Mouse (Mus musculus) gastrocnemius, postnatal 14 days (tissue): ENCODE results near the gene Nt5c. TPM values are rescaled to one million over a fixed set of nuclear protein-coding genes. Genes with fewer than 3 reads are reported as not detected.

Experiments
- DNase-seq: peaks from one replicate; pipeline ENCODE4 v3.0.0; 2021; ENCODE audit warnings: mixed read lengths
- intact Hi-C: fragments of 180-260 bp; cut with DNase I; formaldehyde crosslinking; loops from one replicate; pipeline ENCODE4 v1.15.1; 2025; ENCODE audit warnings: low total_unique reads
- microRNA-seq, 2 experiments: library from miRNA; unstranded; fragments of <30 nt; microRNA quantifications; one replicate each; pipeline ENCODE4 v1.2.0; 2021
- total RNA-seq, 2 experiments: library from RNA; stranded (reverse); gene quantifications; 2 replicates each; pipeline ENCODE4 v1.2.3; 2021

The Nt5c gene
- total RNA-seq, 2 experiments from 2014 or later, result 11.9 to 15.1 TPM

- no peak for DNase-seq
- intact Hi-C loops, result no loop called here
These were observed 43.6 kb downstream of the Nt5c start for GRCm38 (mm10) chr11:115448075-115448474.

- intact Hi-C loops, result no loop called here
- DNase-seq, result no peak
These were observed 44.3 kb downstream of the Nt5c start for GRCm38 (mm10) chr11:115447321-115447885.

GRCm38 (mm10) chr11:115446906-115447305, 44.8 kb downstream of the Nt5c start:
- intact Hi-C loops, result no loop called here
- DNase-seq, result no peak

- intact Hi-C loops, result no loop called here
- DNase-seq, result no peak
These were observed 50.2 kb downstream of the Nt5c start for GRCm38 (mm10) chr11:115441417-115441816.

Small RNAs within 50 kb of the gene (microRNA-seq; reads per million reads assigned to microRNA genes)
- 0 reads per million in 2 experiments for gene Mir3968

Other genes starting within 250 kb of the Nt5c start
- gene Grin2c, start 224.6 kb downstream of the Nt5c start, total RNA-seq, result not detected
- 1 to 10 TPM; 5.4 to 6.0 TPM for gene Fdxr, start 214.8 kb downstream of the Nt5c start, total RNA-seq
- gene Fads6, start 194.2 kb downstream of the Nt5c start, total RNA-seq, result 1 to 10 TPM; 1.6 to 1.7 TPM
- not detected for gene Otop2, start 184.7 kb downstream of the Nt5c start, total RNA-seq
- under 1 TPM; 0.25 to 0.73 TPM for gene Ush1g, start 169.8 kb downstream of the Nt5c start, total RNA-seq
- not detected for gene Otop3, start 157.1 kb downstream of the Nt5c start, total RNA-seq
- gene Hid1, start 124.1 kb downstream of the Nt5c start, total RNA-seq, result 1 to 10 TPM; 2.9 to 4.3 TPM
- gene Cdr2l, start 109.9 kb downstream of the Nt5c start, total RNA-seq, result 1 to 10 TPM; 4.8 to 8.3 TPM
- 100 to 1,000 TPM; 103 to 107 TPM for gene Mrpl58, start 88.1 kb downstream of the Nt5c start, total RNA-seq
- 1,000 to 10,000 TPM; 1,042 to 1,140 TPM for gene Atp5h, start 71.9 kb downstream of the Nt5c start, total RNA-seq
- gene Kctd2, start 71.7 kb downstream of the Nt5c start, total RNA-seq, result 10 to 100 TPM; 12.8 to 15.5 TPM
- gene Trim80, start 51.3 kb downstream of the Nt5c start, total RNA-seq, result not detected
- gene Slc16a5, start 29.4 kb downstream of the Nt5c start, total RNA-seq, result not detected
- gene Armc7, start 16.2 kb downstream of the Nt5c start, total RNA-seq, result 1 to 10 TPM; 1.4 TPM
- gene Jpt1, start 22.5 kb upstream of the Nt5c start, total RNA-seq, result 10 to 100 TPM; 84.9 to 97.5 TPM
- gene Sumo2, start 44.4 kb upstream of the Nt5c start, total RNA-seq, result 100 to 1,000 TPM; 121 to 143 TPM
- 10 to 100 TPM; 14.7 to 18.9 TPM for gene Nup85, start 72.6 kb upstream of the Nt5c start, total RNA-seq
- gene Mrps7, start 112.1 kb upstream of the Nt5c start, total RNA-seq, result 10 to 100 TPM; 63.6 to 65.4 TPM
- gene Gga3, start 112.2 kb upstream of the Nt5c start, total RNA-seq, result 10 to 100 TPM; 10.9 to 13.2 TPM
- gene Mif4gd, start 121.1 kb upstream of the Nt5c start, total RNA-seq, result 10 to 100 TPM; 35.7 to 42.9 TPM
- 10 to 100 TPM; 40.9 to 45.2 TPM for gene Slc25a19, start 136.4 kb upstream of the Nt5c start, total RNA-seq
- gene Grb2, start 216.7 kb upstream of the Nt5c start, total RNA-seq, result 10 to 100 TPM; 76.5 to 93.9 TPM